Mouse (Mus musculus) neural tube, embryonic 13.5 days (tissue): ENCODE data around the gene Clstn1. TPM values are rescaled to one million over a fixed set of nuclear protein-coding genes. Genes with fewer than 3 reads are reported as not detected.

ENCODE experiments used
- ATAC-seq: fragments of 200-750 bp; cut with Nextera tagmentation; 2 replicates; pipeline ENCODE4 v1.8.0; 2017; ENCODE audit warnings: low read depth, mild to moderate bottlenecking, moderate TSS enrichment, moderate library complexity
- H3K27ac ChIP-seq: fragments of 300-500 bp; sonication (generic); replicated peaks from 2 replicates; pipeline ENCODE4 v1.5.1; 2015; ENCODE audit warnings: moderate library complexity, mild to moderate bottlenecking, inconsistent platforms
- H3K27me3 ChIP-seq: fragments of 300-500 bp; sonication (generic); 2 replicates; pipeline ENCODE4 v1.6.1; 2015; ENCODE audit warnings: mild to moderate bottlenecking, inconsistent platforms
- H3K36me3 ChIP-seq: fragments of 300-500 bp; sonication (generic); 2 replicates; pipeline ENCODE4 v1.6.1; 2015; ENCODE audit warnings: mild to moderate bottlenecking, inconsistent platforms
- H3K4me1 ChIP-seq: fragments of 300-500 bp; sonication (generic); replicated peaks from 2 replicates; pipeline ENCODE4 v1.6.1; 2015; ENCODE audit warnings: inconsistent platforms
- H3K4me2 ChIP-seq: fragments of 300-500 bp; sonication (generic); 2 replicates; pipeline ENCODE4 v1.6.1; 2015; ENCODE audit warnings: inconsistent platforms, mild to moderate bottlenecking, moderate library complexity
- H3K4me3 ChIP-seq: fragments of 300-500 bp; sonication (generic); 2 replicates; pipeline ENCODE4 v1.5.1; 2015; ENCODE audit warnings: mild to moderate bottlenecking, inconsistent platforms
- H3K9ac ChIP-seq: fragments of 300-500 bp; sonication (generic); 2 replicates; pipeline ENCODE4 v1.6.1; 2015; ENCODE audit warnings: moderate library complexity, mild to moderate bottlenecking, inconsistent platforms
- H3K9me3 ChIP-seq: fragments of 300-500 bp; sonication (generic); 2 replicates; pipeline ENCODE4 v1.6.1; 2016; ENCODE audit warnings: inconsistent platforms
- WGBS: fragments of 180-500 bp; shearing (Covaris S2); methylation state at CpG from one replicate; pipeline ENCODE4 v1.1.7; 2015; 5-methylcytosine and 5-hydroxymethylcytosine counted together
- polyA plus RNA-seq: library from polyadenylated mRNA; unstranded; fragments of >200 nt; fragmentation: Nextera tagmentation; extraction: Ambion mirVana; gene quantifications from 2 replicates; pipeline ENCODE4 v1.2.1, GENCODE M21; 2015

Gene Clstn1
- polyA plus RNA-seq, 1 experiment from 2014 or later, result 142 TPM

- Histone ChIP-seq H3K9me3 (no peaks in the 10 kb centered on the region), H3K4me2 (no peak overlapping the region), H3K27me3 (no peaks in the 10 kb centered on the region), H3K36me3 (peaks cover 98% of the 10 kb centered on the region), H3K4me3 (no peak overlapping the region), H3K4me1 (no peaks in the 10 kb centered on the region), H3K27ac (no peak overlapping the region), H3K9ac (no peak overlapping the region)
- 90% methylated on average over 20 of the region's 20 CpGs for WGBS
- ATAC-seq, result no peak
Observed at GRCm38 (mm10) chr4:149648031-149648805, 62.0 kb downstream of the Clstn1 start.

DNA sequence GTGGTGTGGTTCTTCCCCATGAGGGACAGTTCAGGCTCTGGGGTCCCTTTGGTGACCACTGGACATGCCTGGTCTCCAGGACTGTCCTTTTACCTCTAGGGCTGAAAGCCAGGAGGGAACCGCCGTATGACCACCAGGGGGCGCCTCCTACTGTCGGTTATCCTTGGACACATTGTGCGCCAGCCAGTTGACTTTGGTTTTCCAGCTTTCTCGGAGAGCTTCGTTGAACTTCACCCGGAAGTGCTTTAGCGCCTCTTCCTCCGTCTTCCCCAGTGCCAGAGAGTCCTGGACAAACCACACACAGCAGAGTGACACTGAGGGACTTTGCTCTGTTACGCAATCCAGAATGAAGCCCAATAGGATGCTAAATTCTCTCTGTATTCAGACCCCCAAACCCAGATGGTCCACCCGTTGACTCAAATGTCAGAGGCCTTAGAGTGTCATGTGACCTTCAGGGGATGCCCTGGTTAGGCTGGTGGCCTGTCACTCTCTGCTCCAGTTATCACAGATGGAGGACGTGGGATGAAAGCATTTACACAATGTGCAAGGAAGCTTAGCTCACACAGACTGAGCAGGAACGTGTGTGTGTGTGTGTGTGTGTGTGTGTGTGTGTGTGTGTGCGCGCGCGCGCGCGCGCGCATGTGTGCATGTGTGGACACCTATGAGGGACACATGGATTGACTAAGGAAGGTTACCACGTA, 64.4 kb downstream of the Clstn1 start:
- no peaks in the 10 kb centered on the region for H3K9me3 ChIP-seq
- H3K4me3 ChIP-seq, result no peak overlapping the region
- peaks cover 100% of the 10 kb centered on the region for H3K36me3 ChIP-seq
- no peak overlapping the region for H3K9ac ChIP-seq
- no peaks in the 10 kb centered on the region for H3K27me3 ChIP-seq
- H3K4me2 ChIP-seq, result no peak overlapping the region
- WGBS, result 74% methylated on average over 24 of the region's 24 CpGs
- ATAC-seq, result no peak
- no peaks in the 10 kb centered on the region for H3K4me1 ChIP-seq
- H3K27ac ChIP-seq, result no peak overlapping the region

DNA sequence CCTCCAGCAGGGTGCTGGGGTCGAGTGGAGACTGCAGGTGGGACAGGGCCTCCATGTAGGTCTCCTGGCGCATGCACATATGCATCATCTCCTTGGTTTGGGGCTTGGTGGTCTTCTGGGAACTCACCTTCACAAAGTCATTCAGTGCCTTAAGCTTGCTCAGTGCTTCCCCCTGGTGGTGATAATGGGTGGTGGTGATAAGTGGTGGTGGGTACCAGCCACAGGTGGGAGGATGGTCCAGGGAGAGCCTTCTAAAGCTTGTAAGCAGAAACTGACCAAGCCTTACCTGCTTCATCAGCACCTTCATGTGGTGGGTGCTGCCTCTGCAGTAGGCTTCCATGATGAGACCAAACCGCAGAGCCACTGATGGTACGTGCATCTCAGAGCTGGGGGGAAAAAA, 68.0 kb downstream of the Clstn1 start:
- H3K36me3 ChIP-seq, result peaks cover 98% of the 10 kb centered on the region
- no peaks in the 10 kb centered on the region for H3K9me3 ChIP-seq
- no peak overlapping the region for H3K4me2 ChIP-seq
- WGBS, result 94% methylated on average over 4 of the region's 4 CpGs
- H3K27me3 ChIP-seq, result no peaks in the 10 kb centered on the region
- H3K27ac ChIP-seq, result no peak overlapping the region
- H3K4me1 ChIP-seq, result no peaks in the 10 kb centered on the region
- no peak overlapping the region for H3K9ac ChIP-seq
- no peak overlapping the region for H3K4me3 ChIP-seq
- ATAC-seq, result no peak

GRCm38 (mm10) chr4:149657858-149658416, 71.7 kb downstream of the Clstn1 start:
- ATAC-seq, result no peak
- WGBS, result 78% methylated on average over 11 of the region's 11 CpGs
- Histone ChIP-seq H3K4me2 (no peak overlapping the region), H3K36me3 (peaks cover 83% of the 10 kb centered on the region), H3K27ac (no peak overlapping the region), H3K9ac (no peak overlapping the region), H3K9me3 (no peaks in the 10 kb centered on the region), H3K4me3 (no peak overlapping the region), H3K4me1 (no peaks in the 10 kb centered on the region), H3K27me3 (no peaks in the 10 kb centered on the region)

DNA sequence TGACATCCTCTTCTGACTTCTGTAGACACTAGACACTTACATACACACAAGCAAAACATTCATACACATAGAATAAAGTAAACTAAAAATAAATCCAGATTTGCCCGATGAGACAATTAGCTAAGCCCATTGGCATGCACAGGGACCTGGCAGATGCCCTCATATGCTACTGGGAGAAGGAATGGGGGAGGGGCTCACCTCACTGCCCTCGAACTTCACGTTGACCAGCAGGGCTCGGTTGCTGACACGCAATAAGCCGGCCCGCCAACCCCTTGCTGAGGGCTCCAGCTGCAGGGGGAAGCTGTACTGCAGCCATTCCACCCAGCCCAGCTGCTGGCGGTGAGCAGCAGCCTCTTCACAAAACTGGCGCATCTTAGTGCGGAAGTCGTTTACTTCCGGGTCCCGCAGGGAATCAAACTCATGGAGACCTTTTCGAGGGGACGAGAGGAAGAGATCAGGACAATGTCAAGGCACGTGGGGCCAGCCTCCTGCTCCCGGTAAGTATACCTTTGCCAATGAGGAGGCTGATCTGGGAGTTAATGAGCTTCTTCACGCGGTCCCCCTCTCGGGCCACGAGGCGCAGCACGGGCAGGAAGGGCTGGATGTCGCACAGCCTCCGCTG, 73.3 kb downstream of the Clstn1 start:
- no peaks in the 10 kb centered on the region for H3K9me3 ChIP-seq
- WGBS, result 71% methylated on average over 25 of the region's 25 CpGs
- H3K36me3 ChIP-seq, result peaks cover 67% of the 10 kb centered on the region
- no peaks in the 10 kb centered on the region for H3K4me1 ChIP-seq
- no peak overlapping the region for H3K4me3 ChIP-seq
- no peak for ATAC-seq
- no peak overlapping the region for H3K4me2 ChIP-seq
- H3K27ac ChIP-seq, result no peak overlapping the region
- H3K9ac ChIP-seq, result no peak overlapping the region
- no peaks in the 10 kb centered on the region for H3K27me3 ChIP-seq

GRCm38 (mm10) chr4:149660598-149660997, 74.3 kb downstream of the Clstn1 start:
- H3K4me3 ChIP-seq, result no peak overlapping the region
- no peaks in the 10 kb centered on the region for H3K4me1 ChIP-seq
- no peak overlapping the region for H3K4me2 ChIP-seq
- no peak overlapping the region for H3K9ac ChIP-seq
- no peaks in the 10 kb centered on the region for H3K9me3 ChIP-seq
- H3K36me3 ChIP-seq, result peaks cover 57% of the 10 kb centered on the region
- H3K27me3 ChIP-seq, result no peaks in the 10 kb centered on the region
- WGBS, result 92% methylated on average over 7 of the region's 7 CpGs
- no peak overlapping the region for H3K27ac ChIP-seq
- no peak for ATAC-seq

DNA sequence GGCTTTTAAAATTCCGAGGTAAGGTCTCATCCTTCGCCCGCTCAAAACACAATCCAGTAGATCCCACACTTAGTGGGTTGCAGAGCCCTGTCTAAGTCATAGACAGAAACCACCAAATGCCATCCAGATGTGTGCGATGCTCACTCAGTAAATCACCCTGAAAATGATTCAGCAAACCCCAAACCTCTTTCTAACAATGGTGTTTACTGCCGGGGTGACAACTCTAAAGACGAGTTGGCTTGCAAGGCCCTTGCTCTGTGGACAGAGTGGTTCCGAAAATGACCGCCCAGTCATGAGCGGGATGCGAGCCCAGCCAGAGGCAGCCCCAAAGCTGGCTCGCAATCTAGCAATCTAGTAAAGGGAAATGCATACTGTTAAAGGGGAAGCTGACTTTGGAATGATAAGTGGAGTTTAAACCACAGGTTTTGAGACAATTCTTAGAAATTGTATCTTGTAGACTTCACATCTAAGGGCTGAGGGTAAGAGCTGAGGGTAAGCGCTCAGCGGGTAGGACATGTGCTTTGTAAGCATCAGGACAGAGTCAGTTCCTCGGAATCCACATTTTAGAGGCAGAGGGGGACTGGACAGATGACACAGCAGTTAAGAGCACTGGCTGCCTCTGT, 75.8 kb downstream of the Clstn1 start:
- Histone ChIP-seq H3K27ac (no peak overlapping the region), H3K27me3 (no peaks in the 10 kb centered on the region), H3K36me3 (peaks cover 42% of the 10 kb centered on the region), H3K4me3 (no peak overlapping the region), H3K4me1 (no peaks in the 10 kb centered on the region), H3K4me2 (no peak overlapping the region), H3K9ac (no peak overlapping the region), H3K9me3 (no peaks in the 10 kb centered on the region)
- 89% methylated on average over 14 of the region's 14 CpGs for WGBS
- no peak for ATAC-seq

GRCm38 (mm10) chr4:149663849-149664503, 77.7 kb downstream of the Clstn1 start:
- no peak overlapping the region for H3K9ac ChIP-seq
- H3K9me3 ChIP-seq, result no peaks in the 10 kb centered on the region
- ATAC-seq, result no peak
- H3K4me1 ChIP-seq, result no peaks in the 10 kb centered on the region
- WGBS, result 86% methylated on average over 7 of the region's 7 CpGs
- no peak overlapping the region for H3K4me3 ChIP-seq
- H3K27me3 ChIP-seq, result no peaks in the 10 kb centered on the region
- no peak overlapping the region for H3K27ac ChIP-seq
- H3K4me2 ChIP-seq, result no peak overlapping the region
- H3K36me3 ChIP-seq, result peaks cover 23% of the 10 kb centered on the region

DNA sequence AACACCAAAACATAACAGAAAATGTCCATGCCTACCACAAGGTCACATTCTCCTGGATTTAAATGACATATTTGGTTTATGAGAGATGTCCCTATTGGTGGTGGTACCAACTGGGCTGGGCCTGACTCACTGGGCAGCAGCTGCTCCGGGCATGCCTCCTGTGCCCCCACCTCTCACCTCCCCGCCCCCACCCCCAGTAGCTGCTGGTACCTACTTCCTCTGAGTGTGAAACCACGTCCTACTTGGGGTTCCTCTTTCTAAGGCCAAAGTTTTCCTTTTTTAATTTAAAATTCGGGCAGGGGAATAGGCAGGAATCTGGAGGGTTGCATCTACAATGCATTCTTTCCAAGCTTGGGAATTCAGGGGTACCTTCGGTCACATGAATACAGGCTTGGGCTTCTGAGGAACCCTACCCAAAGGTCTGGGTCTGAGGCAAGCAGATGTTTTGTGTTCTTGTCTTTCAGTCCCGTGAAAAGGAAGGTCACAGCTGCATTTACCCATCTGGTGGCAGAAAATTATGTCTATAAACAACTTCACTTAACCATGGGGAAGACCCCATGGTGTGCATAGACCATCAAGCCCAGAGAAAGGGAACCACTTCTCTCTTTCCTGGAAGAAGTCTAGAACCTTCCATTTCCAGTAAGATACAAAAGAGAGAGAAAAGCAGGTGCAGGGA, 78.9 kb downstream of the Clstn1 start:
- Histone ChIP-seq H3K27me3 (no peaks in the 10 kb centered on the region), H3K27ac (no peak overlapping the region), H3K9ac (no peak overlapping the region), H3K4me1 (no peaks in the 10 kb centered on the region), H3K4me2 (no peak overlapping the region), H3K36me3 (peaks cover 15% of the 10 kb centered on the region), H3K9me3 (no peaks in the 10 kb centered on the region), H3K4me3 (no peak overlapping the region)
- 81% methylated on average over 6 of the region's 6 CpGs for WGBS
- no peak for ATAC-seq

DNA sequence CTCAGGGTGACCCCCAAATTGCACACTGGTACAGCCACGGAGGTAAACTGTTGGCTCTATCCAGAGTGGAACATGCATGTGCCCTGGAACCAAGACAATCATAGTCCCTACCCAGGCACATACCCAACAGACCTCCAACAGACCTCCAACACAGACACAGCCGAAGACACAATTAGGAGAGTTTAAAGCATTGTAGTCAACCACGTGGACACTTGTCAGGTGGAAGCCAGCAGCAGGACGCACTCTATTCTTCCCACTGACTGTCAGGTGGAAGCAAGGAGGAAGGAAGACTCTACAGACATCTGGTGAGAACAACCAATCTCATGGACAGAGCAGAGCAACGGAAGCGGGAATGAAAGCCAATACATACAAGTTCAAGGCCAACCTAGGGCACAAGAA, 79.4 kb downstream of the Clstn1 start:
- ATAC-seq, result no peak
- Histone ChIP-seq H3K4me1 (no peaks in the 10 kb centered on the region), H3K36me3 (peaks cover 20% of the 10 kb centered on the region), H3K27ac (no peak overlapping the region), H3K4me3 (no peak overlapping the region), H3K4me2 (no peak overlapping the region), H3K9ac (no peak overlapping the region), H3K9me3 (no peaks in the 10 kb centered on the region), H3K27me3 (no peaks in the 10 kb centered on the region)
- WGBS, result 92% methylated on average over 6 of the region's 6 CpGs

- H3K27me3 ChIP-seq, result peaks cover 13% of the 10 kb centered on the region
- peaks cover 25% of the 10 kb centered on the region for H3K36me3 ChIP-seq
- WGBS, result 97% methylated on average over 6 of the region's 6 CpGs
- no peak overlapping the region for H3K4me2 ChIP-seq
- no peak overlapping the region for H3K4me3 ChIP-seq
- H3K9ac ChIP-seq, result no peak overlapping the region
- no peak overlapping the region for H3K27ac ChIP-seq
- peaks cover 17% of the 10 kb centered on the region for H3K4me1 ChIP-seq
- ATAC-seq, result no peak
- no peaks in the 10 kb centered on the region for H3K9me3 ChIP-seq
Observed at GRCm38 (mm10) chr4:149671175-149671574, 84.9 kb downstream of the Clstn1 start.
